Mouse (Mus musculus): ENCODE results near the gene Agbl4. TPM values are rescaled to one million over a fixed set of nuclear protein-coding genes. Genes with fewer than 3 reads are reported as not detected.

The Agbl4 gene
- total RNA-seq, 2 experiments from 2014 or later, result 8.8 to 12.3 TPM

DNA sequence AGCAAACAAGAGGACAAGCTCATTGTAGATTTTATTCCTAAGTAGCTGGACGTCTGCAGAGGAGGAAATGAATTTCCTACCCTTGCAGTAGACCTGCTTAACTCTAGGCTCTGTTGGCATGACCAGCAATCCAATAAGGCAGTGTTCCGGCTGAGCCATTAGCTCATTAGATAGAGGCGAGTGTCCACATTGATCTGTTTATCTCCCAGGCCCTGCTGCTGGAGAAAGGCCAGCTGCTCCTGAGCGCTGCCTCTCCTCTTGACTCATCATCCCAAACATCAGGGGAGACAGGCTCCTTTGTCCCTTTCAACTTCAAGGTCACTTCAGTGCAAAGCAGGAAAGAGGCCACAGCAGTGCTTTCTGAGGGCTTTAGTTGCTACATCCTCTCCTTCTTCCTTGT lies 858.0 kb downstream of the Agbl4 start:
- DNase-seq (ENCODE audit: low spot score in 2 of 2), result no peak

- no peak for DNase-seq (ENCODE audit: low spot score in 2 of 2)
These were observed 859.5 kb downstream of the Agbl4 start for GRCm38 (mm10) chr4:111256931-111257330.

DNA sequence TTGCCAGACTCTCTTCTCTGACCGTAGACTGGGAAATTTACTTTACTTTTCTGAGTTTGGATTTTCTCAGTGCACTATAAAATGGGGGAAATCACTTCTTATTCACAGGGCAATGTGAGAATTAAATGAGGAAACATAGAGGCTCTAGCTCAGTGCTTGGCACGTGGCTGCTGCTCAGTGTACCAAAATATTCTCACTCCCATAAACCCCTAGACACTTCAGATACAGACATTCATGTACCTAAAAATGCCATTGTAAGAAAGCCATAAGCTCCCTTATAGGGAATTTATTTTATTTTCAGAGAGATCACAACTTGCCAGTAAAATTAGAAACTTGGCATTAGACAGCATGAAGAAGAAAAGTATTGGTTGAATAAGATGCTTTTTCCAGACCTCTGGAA lies 883.5 kb downstream of the Agbl4 start:
- no peak for DNase-seq (ENCODE audit: low spot score in 2 of 2)

DNA sequence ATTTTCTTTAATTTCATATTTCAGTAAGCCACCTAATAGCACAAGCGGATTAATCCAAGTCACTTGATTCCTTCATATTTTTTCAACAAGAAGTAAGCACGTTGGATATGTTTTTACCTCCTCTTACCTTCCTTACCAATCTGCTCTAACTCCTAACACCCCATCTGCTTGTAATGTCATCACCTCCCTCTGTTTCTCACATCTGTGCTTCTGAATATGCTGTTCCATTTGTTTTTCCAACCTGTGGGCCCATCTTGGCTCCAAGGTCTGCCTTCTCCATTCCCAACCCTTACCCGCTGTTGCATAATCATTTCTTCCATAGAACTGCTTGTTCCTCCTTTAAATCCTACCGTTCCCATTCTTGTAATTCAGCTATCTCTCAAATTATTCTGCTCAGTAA lies 884.4 kb downstream of the Agbl4 start:
- no peak for DNase-seq (ENCODE audit: low spot score in 2 of 2)

DNA sequence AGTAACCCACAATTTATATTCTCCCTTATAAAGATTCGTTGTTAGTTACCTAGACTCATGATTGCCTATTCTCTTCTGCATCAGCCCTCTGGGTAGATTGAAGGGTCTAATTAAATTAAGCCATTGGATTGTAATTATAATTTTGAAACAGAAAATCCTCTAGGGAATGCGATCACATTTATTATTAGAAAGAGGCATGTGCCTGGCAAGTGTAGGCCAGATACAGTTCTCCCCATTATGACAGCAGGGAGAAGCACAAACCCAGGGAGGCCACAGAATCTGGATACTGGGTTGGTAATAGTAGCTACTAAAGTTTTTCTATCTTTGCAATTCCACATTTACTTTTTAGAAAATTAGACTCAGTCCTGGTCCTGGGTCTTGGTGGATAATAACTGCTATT lies 887.2 kb downstream of the Agbl4 start:
- no peak for DNase-seq (ENCODE audit: low spot score in 2 of 2)

DNA sequence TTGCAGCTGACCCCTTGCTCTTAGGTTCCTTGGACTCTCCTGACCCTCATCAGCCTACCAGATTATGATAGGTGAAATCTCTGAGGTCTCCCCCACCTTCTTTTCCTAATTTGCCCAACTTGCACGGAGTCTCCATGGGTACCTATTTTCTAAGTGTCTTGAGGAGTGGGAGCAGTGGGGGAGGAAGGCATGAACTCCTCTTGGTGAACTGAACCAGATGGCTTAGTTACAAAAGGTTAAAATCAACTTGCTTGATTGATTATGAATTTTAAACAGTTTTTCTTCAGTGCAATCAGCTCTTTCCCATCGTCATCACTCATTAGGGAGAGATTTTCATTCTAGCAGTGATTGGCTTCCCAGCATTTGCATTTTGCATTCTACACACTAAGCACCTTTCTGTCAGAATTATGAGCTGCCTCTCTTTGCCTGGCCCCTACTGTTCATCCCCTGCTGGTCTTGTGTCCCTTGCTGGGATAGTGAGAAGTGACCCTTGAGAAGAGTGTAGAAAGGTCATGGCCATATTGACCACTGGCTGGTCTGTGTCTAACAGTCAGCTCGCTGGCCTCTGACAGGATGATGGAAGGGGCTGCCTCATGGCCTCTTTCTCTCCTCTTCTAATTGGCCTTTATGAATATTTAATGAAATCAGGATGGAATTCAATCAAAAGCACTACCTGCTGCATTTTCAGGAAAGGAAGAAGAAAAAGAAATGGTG lies 897.2 kb downstream of the Agbl4 start:
- DNase-seq (ENCODE audit: low spot score in 2 of 2), result no peak

- DNase-seq (ENCODE audit: low spot score in 2 of 2), result no peak
These were observed 909.1 kb downstream of the Agbl4 start for GRCm38 (mm10) chr4:111306518-111306917.

GRCm38 (mm10) chr4:111307166-111307565 lies 909.7 kb downstream of the Agbl4 start:
- DNase-seq (ENCODE audit: low spot score in 2 of 2), result peak in 1 of 2 experiments; percentile 22

GRCm38 (mm10) chr4:111307633-111308032 lies 910.2 kb downstream of the Agbl4 start:
- no peak for DNase-seq (ENCODE audit: low spot score in 2 of 2)

GRCm38 (mm10) chr4:111308572-111309288 lies 911.3 kb downstream of the Agbl4 start:
- DNase-seq (ENCODE audit: low spot score in 2 of 2), result no peak

DNA sequence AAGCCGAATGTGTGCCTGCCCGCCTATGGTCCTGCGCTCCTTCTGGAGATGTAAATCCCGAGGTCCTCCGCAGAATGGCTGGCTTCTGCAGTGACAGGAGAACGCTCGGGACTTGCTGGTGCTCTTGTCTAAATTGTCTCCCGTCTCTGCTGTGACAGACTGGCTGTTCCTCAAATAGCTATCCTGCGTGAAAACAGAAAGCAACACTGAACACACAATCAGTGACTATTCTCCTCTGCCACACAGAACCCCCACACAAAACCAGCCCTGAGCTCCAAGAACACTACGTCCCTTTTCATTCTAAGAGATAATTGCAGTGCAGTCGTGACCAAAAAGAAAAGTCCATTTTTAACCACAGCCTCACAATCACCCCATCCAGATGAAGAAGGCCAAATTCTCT lies 929.6 kb downstream of the Agbl4 start:
- no peak for DNase-seq (ENCODE audit: low spot score in 2 of 2)

DNA sequence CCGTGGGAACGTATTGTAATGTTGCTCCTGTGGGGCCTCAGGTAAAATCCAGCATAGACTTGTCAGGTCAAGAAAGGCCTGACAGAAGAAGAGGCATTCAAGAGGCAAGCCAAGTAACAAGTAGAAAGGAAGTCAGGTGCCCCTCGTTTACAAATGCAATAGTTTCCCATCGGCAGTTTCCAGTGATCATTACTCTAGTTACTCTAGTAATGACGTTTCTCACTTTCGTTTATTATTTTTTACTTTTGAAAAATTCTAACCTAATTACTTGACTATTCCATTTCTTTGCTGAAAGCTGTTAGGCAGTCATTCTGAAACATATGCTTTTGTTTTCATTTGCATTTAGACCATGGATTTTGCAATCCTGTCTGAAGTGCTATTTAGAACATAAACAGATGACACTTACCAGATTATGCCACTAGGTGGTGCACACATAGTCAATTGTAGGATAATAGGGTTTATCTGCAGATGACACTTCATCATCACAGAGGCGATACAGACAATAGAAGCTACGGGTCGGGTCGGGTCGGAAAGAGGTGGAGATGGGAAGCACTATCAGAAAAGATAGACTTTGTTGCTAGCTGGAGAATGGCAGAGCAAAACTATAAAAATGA lies 930.4 kb downstream of the Agbl4 start:
- DNase-seq (ENCODE audit: low spot score in 2 of 2), result peak in 1 of 2 experiments; percentile 52

DNA sequence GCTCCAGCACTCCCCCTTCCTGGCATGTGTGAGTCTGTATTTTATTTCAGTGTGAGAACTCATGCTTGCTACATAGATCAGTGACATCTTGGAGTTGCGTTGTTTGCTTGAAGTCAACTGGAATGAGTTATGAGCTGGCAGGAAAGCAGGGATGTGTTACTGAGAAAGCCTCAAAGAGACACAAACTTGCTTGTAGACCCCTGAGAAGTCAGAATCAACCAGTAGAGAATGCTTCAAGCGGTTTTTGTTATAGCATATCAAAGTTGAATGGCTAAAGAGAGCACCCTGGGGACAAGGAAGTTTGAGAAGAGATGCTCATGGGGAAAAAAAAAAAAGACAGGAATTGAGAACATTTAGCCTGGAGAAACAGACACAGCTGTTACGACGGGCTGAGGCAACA lies 932.0 kb downstream of the Agbl4 start:
- DNase-seq (ENCODE audit: low spot score in 2 of 2), result no peak

DNA sequence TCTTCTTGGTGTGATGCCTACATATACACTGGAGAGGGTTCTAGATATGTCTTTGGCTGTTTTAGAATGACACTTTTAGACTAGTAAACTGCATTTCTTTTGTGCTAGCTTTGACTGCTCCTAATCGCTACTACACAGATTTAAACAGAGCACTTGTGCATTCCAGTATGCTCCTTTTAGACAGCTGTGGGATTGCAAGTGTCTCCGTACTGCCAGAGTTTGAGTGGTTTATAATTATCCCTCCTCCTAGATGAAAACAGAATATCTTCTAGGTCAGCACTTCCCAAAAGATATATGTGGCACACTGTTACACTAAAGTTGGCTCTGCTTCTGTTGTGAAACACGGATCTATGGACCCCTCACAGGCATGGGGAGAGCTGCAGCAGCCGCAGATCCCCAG lies 935.4 kb downstream of the Agbl4 start:
- no peak for DNase-seq (ENCODE audit: low spot score in 2 of 2)

GRCm38 (mm10) chr4:111349965-111350364 lies 952.5 kb downstream of the Agbl4 start:
- no peak for DNase-seq (ENCODE audit: low spot score in 2 of 2)

DNA sequence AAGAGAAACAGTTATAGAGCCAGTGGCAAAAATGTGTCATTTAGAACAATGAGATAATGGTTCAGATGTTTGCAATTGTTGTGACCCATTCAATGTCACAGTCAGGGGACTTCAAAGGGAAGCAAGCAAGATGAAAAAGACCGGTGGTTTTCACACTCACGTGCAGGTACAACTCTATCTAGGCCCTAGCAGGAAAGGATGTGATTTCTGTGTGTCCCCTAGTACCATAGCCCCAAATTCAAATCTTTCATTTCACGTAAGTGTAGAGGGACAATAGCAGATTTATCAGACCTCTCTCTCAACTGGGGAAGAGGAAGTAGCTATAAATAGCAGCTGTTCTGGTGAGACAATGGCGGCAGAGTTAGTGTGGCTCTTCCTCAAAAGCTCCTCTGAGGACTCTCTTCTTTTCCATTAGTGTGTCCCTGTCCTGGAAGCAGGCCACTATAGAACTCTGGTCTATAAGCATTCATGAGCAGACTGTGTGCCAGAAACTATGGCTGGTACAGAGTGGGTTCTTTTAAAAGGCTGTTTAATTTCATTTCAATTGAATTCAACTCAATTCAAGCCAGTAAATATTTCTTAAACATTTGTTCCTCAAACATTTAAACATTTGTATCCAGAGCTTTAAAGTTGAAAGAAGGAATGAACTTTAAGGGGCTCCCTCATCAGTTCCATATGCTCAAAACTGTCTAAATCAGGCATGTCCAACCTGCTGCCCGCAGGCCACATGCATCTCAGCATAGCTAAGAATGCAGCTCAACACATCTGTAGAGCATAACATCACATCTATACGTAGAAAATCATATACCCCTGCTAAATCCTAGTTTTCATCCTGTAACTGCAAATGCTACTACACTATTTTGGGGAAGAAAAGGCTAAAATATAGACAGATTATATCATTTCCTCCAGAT lies 953.4 kb downstream of the Agbl4 start:
- DNase-seq (ENCODE audit: low spot score in 2 of 2), result no peak

GRCm38 (mm10) chr4:111356584-111357115 lies 959.2 kb downstream of the Agbl4 start:
- DNase-seq (ENCODE audit: low spot score in 2 of 2), result no peak

DNA sequence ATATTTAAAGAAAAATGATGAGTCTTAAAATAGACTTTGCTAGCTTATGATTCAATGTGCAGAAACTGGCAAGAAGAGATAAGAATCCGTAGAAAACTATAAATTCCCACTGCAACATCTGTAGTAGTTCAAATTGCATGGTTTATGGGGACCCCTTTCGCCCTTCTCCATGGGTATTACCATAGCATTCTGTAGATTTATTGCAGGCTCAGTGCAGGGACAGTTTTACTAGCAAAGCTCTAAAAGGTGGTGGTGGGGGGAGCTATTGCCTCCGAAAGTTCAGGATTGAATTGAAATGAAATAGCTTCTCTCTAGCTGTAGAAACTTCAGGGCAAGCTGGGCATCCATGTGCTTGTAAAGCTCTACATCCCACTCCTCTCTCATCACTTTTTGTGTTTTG lies 959.7 kb downstream of the Agbl4 start:
- DNase-seq (ENCODE audit: low spot score in 2 of 2), result no peak

DNA sequence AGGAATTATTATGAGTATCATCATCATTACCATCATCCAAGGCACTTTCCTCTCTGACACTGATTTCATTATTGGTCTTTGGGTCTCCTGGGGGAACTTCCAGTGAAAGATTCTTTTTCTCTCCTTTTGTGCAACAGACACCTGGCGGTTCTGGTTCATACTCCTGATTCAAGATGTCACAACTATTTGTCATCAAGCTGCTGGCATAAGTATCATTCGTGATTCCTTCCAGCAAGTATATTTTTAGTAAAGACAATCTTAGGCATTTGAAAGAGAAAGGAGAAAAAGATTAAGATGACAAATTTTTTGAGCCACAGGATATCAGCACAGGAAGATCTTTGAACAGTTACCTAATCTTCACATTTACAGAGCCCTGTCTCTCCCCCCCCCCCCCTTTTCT lies 966.7 kb downstream of the Agbl4 start:
- DNase-seq (ENCODE audit: low spot score in 2 of 2), result no peak

DNA sequence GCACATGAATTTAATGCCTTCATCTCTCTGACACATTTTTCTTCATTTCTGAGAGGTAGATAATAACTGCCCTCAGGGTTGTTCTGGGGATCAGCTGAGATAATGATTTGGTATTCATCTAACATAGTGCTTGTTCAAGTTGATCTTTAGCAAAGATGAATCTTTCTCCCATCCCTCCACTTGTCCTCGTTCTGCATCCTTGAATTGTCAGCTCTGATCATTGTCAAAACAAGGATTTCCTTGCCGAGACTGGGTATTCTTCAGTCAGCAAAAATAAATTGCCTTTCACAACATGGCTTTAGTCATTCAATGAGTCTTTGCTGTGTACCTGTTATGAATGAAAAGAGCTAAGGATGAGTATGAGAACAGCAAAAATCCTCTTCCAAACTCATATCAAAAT lies 970.3 kb downstream of the Agbl4 start:
- DNase-seq (ENCODE audit: low spot score in 2 of 2), result no peak

DNA sequence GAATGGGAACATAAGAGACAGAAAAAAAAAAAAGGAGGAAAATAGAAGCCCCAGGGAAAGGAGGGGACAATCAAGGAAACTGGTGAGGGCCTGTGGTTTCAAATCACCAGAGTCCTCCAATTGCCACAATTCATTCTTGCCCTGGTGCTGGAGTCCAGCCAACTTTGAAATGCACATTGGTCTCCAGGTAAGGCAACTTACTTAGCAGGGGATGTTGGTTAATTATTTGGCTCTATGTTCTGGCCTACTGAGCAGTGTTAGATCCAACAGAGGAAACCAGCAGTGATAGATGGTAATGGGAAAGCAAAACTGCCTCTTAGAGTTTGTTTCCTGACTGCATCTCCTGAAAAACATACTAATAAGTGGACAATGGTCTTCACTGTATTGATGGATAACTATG lies 979.7 kb downstream of the Agbl4 start:
- no peak for DNase-seq (ENCODE audit: low spot score in 2 of 2)
